Mouse (Mus musculus): ENCODE data around the gene Zfp217. TPM values are rescaled to one million over a fixed set of nuclear protein-coding genes. Genes with fewer than 3 reads are reported as not detected.
"Not testable (repeated sequence)": the region's sequence is repeated elsewhere in the genome, so short reads cannot be mapped to it uniquely, and the experiment has no call there.

The Zfp217 gene
- total RNA-seq (2021), result 1 to 10 TPM; 2.6 to 2.7 TPM

DNA sequence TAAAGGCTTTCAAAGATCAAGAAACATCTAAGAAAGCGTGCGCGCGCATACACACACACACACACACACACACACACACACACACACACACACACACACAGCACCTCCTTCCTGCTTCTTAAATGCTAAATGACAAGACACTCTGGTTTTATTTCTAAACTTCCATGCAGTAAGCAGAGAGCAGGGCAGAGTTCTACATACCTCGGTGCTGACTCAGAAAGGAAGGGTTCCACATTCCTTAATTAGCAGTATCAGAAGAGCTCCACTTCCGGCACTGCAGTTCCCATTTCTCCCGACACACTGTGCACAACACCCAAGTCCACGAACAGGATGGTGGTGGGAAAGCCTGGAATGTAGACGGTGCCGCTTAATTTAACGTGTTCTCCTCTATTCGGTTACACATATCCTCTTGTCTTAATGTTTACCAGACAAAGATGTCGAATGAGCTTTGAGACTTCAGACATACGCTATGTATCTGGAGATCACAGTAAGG is at the start of gene Zfp217:
TSS of gene Zfp217 (minus strand) at position 443 of the 493 bp plus-strand sequence.
- intact Hi-C loops (cut with DNase I), result no loop called here

DNA sequence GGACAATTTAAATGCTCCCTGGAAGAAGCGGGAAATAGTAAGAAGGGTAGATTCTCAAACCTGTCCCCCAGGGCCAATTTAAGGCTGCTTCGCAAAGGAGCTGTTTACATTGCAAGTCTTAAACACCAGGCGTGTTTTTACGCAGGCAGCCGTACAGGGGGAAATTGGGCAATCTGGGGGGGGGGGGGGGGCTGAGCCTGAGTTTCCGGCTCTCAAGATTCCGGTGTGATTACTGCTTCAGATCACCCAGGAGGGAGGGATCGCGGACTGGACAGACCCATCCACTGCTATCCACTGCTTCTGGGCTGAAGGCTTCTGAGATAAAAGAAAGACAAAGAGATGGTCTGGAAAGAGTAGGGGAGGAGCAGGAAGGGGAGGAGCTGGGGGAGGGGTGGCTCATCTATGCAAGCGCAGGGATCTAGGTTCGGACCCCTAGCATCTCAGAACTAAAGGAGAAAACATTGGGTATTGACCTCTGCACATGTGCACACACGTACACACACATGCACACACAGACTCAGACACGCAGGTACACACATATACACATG is 47.7 kb upstream of the Zfp217 start:
- no peak for DNase-seq (ENCODE audit: low spot score in 2 of 2)
- intact Hi-C loops (cut with DNase I), result no loop called here

More for the DNA sequence above, at the start of gene Zfp217:
- DNase-seq (ENCODE audit: low spot score in 2 of 2), result no peak

- no peak for DNase-seq (ENCODE audit: low spot score in 2 of 2)
- intact Hi-C loops (cut with DNase I), result no loop called here
These were observed 46.9 kb upstream of the Zfp217 start for GRCm38 (mm10) chr2:170194845-170195244.

GRCm38 (mm10) chr2:170193850-170194249 is 45.9 kb upstream of the Zfp217 start:
- intact Hi-C loops (cut with DNase I), result no loop called here
- DNase-seq (ENCODE audit: low spot score in 2 of 2), result no peak

DNA sequence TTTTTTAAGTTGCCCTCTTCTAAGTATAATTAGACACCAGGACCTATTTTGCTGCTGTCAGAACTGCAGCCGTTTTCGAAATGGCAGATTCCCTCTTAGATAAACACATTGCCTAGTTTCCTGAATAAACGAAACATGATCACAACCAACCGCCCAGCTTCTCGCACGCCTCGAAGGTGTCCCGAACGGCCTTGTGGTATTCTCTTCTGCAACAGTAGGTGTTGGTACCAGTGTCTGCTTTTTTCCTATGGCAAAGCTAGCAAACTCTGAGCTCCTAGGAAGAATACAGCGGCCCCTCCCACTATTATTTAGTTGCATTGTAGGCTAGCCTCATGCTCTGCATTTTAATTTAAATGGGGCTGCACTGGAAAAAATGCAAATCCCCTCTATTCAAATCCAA is 45.3 kb upstream of the Zfp217 start:
- intact Hi-C loops (cut with DNase I), result no loop called here
- no peak for DNase-seq (ENCODE audit: low spot score in 2 of 2)

DNA sequence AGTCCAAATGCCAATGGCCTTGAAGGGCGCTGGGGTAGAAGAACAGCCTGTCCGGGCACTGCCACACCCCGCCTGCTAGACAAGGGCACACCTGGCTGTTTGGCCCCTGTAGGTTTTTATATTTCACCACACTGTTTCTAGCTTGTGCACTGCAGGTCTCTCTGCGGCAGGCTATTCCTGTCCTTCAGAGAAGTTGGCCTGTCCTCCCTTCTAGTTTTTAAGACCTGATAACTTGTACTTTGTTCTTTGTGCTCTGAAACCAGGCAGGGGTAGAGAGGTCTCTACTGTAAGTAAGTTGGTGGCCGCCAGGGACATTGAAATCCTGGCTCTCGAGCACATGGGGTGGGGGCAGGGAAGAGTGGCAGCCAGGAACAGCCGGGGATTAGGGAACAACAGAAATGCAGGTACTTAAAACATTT is 44.8 kb upstream of the Zfp217 start:
- intact Hi-C loops (cut with DNase I), result no loop called here
- no peak for DNase-seq (ENCODE audit: low spot score in 2 of 2)

GRCm38 (mm10) chr2:170188721-170189120 is 40.8 kb upstream of the Zfp217 start:
- no peak for DNase-seq (ENCODE audit: low spot score in 2 of 2)
- intact Hi-C loops (cut with DNase I), result no loop called here

DNA sequence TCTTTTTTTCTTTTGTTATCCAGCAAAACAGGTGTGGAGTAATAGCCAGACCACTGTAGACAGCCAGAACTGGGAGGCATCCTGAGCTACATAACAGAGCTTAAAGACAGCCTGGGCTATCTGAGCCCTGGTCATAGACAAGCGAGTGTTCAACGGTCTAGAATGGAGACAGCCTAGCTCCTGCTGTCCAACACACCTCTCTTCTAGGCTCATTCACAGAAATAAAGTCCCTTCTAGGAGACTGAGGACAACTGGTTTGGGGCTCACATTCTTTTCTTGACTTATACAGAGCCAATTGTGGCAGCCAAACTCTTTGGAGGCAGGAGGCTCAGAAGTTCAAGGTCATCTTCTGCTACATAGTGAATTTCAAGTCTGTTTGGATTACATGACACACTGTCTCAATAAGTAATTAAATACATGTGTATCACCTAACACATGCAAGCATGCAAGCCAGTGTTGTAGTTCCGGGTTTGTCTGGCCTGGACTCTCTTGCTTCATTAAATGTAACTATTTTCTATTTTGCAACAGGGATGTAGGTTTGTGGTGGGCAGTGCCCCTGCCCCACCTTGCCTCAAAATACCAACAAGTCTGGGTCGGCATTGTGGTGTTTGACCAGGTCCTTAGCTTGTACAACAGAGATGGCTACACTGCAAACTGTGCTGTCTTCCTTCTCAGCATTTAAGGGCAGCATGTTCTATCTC is 37.4 kb upstream of the Zfp217 start:
- intact Hi-C loops (cut with DNase I), result loop anchor here (2.0 kb wide), 1 partner anchor 34 kb away; no protein-coding TSS in a partner anchor
- DNase-seq (ENCODE audit: low spot score in 2 of 2), result no peak

- peak; percentile 32 to 46 for DNase-seq (ENCODE audit: low spot score in 2 of 2)
- intact Hi-C loops (cut with DNase I), result loop anchor here (2.0 to 5.0 kb wide), 2 partner anchors 34 to 52 kb away; no protein-coding TSS in a partner anchor
These were observed 36.5 kb upstream of the Zfp217 start for GRCm38 (mm10) chr2:170184175-170184983.

DNA sequence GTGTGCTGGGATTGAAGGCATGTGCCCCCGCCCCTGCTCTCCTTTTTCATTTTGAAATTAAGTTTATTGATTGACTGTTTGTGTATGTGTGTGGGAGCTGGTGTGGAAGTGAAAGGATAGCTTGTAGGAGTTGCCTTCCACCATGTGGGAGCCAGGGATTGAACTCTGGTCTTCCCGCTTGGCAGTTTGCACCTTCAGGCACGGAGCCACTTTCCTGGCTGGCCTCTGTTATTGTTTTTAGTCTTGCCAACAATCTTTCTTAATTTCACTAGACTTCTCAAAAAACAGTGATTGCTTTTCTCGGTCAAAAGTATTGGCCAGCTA is 35.9 kb upstream of the Zfp217 start:
- intact Hi-C loops (cut with DNase I), result loop anchor here (2.0 to 5.0 kb wide), 2 partner anchors 35 to 52 kb away; no protein-coding TSS in a partner anchor
- DNase-seq (ENCODE audit: low spot score in 2 of 2), result no peak

- intact Hi-C loops (cut with DNase I), result loop anchor here (5.0 kb wide), 1 partner anchor 50 kb away; no protein-coding TSS in a partner anchor
- no peak for DNase-seq (ENCODE audit: low spot score in 2 of 2)
These were observed 34.0 kb upstream of the Zfp217 start for GRCm38 (mm10) chr2:170181862-170182261.

DNA sequence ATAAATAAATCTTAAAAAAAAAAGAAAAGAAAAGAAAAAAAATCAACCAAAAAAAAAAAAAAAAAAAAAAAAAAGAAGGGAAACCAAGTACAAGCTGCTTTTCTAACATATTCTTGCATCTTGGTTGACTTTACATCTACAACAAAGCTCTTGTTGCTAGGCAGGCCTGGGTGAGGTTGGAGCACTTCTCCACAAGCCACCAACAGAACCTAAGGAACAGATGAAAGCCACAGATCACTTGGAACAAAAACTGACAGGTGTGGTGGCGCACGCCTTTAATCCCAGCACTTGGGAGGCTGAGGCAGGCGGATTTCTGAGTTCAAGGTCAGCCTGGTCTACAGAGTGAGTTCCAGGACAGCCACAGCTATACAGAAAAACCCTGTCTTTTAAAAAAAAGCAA is 32.9 kb upstream of the Zfp217 start:
- not testable (repeated sequence) for DNase-seq (ENCODE audit: low spot score in 2 of 2)
- intact Hi-C loops (cut with DNase I), result loop anchor here (5.0 kb wide), 1 partner anchor 48 kb away; no protein-coding TSS in a partner anchor

- DNase-seq (ENCODE audit: low spot score in 2 of 2), result no peak
- intact Hi-C loops (cut with DNase I), result no loop called here
These were observed 31.4 kb upstream of the Zfp217 start for GRCm38 (mm10) chr2:170179317-170179716.

GRCm38 (mm10) chr2:170177323-170177722 is 29.4 kb upstream of the Zfp217 start:
- DNase-seq (ENCODE audit: low spot score in 2 of 2), result no peak
- intact Hi-C loops (cut with DNase I), result no loop called here

DNA sequence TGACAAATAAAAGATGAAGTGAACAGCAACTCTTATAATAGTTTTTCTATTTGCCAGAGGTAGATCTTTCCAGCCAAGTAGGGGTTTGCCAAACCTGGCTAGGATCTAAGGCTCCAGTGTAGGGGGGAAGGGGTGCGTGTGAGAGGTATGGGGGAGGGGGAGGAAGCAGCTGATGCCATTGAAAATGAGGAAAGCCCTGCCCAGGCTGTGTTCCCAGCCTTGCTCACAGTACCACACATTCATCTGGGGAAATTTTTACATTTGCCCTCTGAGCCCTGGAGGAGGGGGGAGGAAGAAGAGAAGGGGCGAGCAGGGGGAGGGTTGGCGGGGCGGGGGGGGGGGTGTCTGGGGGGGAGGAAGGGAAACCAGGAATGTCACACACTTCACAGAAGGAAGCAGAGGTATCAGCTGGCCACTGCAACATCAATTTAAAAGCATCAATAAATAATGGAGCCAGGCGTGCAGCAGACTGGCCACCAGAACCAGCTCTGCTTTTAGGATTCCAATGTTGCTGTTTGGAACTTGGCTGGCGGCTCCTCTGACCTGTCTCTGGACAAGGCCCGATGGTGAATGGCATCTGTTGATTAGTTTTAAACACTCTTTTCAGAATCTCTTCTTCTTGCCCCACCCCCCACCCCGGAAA is 28.5 kb upstream of the Zfp217 start:
- intact Hi-C loops (cut with DNase I), result no loop called here
- DNase-seq (ENCODE audit: low spot score in 2 of 2), result no peak

- no peak for DNase-seq (ENCODE audit: low spot score in 2 of 2)
- intact Hi-C loops (cut with DNase I), result no loop called here
These were observed 27.8 kb upstream of the Zfp217 start for GRCm38 (mm10) chr2:170175661-170176150.

DNA sequence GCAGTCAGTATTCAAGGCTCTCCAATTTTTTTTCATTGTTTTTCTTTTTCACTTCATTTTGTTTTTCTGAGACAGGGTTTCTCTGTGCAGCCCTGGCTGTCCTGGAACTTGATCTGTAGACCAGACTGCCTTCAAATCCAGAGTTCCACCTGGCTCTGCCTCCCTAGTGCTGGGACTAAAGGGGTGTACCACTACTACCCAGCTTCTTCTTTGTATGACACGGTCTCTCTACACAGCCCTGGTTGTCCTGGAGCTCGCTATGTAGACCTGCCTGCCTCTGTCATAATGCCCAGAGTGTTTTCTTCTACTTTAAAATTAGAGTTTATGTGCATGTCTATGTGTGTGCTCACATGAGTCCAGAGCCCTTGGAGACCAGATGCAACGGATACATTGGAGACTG is 27.3 kb upstream of the Zfp217 start:
- intact Hi-C loops (cut with DNase I), result no loop called here
- no peak for DNase-seq (ENCODE audit: low spot score in 2 of 2)

DNA sequence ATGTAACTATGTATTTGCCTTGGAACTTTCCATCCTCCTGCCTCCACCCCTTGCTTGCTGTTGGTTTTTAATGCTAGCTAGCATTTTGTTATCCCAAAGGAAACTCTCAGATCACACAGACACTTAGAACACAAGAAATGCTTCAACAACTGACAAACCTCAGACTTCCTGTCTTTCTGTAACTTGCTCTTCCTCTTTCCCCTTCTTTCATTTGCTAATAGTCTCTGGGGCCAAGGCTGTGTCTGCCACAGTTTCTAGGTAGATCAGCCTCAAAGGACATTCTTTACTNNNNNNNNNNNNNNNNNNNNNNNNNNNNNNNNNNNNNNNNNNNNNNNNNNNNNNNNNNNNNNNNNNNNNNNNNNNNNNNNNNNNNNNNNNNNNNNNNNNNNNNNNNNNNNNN is 21.2 kb upstream of the Zfp217 start:
- no peak for DNase-seq (ENCODE audit: low spot score in 2 of 2)
- intact Hi-C loops (cut with DNase I), result no loop called here

- intact Hi-C loops (cut with DNase I), result no loop called here
- no peak for DNase-seq (ENCODE audit: low spot score in 2 of 2)
These were observed 17.7 kb upstream of the Zfp217 start for GRCm38 (mm10) chr2:170165649-170166048.

All from left cerebral cortex, postnatal 36 days (tissue).